Mouse (Mus musculus) MEL (cell line): ENCODE data around the gene Mrm3.

Experiments used
- BHLHE40 ChIP-seq: IDR thresholded peaks from 2 replicates; pipeline ENCODE4 v1.6.1; 2012; ENCODE audit warnings: low read depth, mild to moderate bottlenecking, inconsistent platforms, low read length, improper control_type of control experiment, borderline replicate concordance
- CHD2 ChIP-seq: IDR thresholded peaks from 2 replicates; pipeline ENCODE4 v1.6.1; 2011; ENCODE audit warnings: low read length, improper control_type of control experiment
- EP300 ChIP-seq, 2 experiments: IDR thresholded peaks; 2 replicates each; pipeline ENCODE4 v1.6.1; 2011; ENCODE audit warnings: improper control_type of control experiment in 2 of 2, low read length in 2 of 2, low read depth in 1 of 2, mild to moderate bottlenecking in 1 of 2
- MAZ ChIP-seq: IDR thresholded peaks from 2 replicates; pipeline ENCODE4 v1.6.1; 2012; ENCODE audit warnings: low read depth, mild to moderate bottlenecking, inconsistent platforms, low read length, improper control_type of control experiment

GRCm38 (mm10) chr11:76257386-76257785 lies 13.9 kb downstream of the Mrm3 start:
- TF ChIP-seq EP300 (IDR thresholded peaks at IDR 0.05; ENCODE audit: low read depth in 1 of 2, low read length in 2 of 2) = no peak
- no peak for TF ChIP-seq BHLHE40
- TF ChIP-seq MAZ = no peak
- no peak for TF ChIP-seq CHD2
